Mouse (Mus musculus): ENCODE data around the gene Sec24a.
"Not testable (repeated sequence)": the region's sequence is repeated elsewhere in the genome, so short reads cannot be mapped to it uniquely, and the experiment has no call there.

Sec24a gene

DNA sequence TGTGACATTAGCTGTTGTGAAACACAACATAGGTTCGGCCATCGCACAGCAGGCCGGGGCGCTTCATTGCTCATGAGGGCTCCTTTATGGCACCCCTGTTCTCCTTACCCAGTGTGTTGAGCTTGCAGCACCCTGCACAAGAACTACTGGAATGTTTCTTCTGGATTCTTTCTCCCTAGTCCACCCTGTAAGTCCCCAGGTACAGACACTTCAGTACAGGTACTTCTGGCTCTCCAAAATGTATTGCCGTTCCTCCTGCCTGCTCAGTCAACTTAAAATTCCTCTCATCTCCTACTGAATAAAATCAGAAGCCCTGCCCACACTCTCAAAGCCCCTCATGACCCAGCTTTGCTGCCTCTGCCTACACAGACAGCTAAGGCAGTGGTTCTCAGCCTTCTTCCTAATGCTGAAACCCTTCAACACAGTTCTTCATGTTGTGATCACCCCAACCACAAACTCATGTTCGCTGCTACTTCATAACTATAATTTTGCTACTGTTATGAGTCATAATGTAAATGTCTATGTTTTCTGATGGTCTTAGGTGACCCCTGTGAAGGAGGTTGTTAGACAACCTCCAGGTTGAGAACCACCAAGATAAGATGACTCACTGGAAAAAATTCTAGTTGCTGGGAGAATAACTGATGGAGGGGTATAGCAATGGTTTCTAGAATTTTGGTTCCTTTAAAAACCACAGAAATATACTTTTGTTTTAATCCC lies 3.3 kb downstream of the Sec24a start:
- DNase-seq (ENCODE audit: low read depth, low spot score): no peak

DNA sequence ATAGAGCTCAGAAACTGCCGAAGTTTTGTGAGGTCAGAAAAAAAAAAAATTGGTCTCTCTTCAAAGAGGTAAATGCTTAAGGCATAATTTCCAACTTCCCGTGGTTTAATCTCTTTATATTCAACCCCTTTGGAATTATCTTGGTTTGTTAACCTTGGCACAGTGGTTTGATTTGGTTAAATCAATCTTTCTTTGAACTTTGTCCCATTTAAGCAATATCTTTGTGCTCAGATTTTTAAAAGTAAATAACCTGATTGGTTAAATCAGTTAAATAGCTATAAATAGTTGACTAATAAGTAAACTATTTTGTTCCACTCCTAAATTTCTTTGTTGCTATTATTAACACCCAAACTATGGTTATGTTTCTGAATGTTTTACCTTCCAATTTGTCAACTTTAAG lies 4.2 kb downstream of the Sec24a start:
- no peak for DNase-seq (ENCODE audit: low read depth, low spot score)

DNA sequence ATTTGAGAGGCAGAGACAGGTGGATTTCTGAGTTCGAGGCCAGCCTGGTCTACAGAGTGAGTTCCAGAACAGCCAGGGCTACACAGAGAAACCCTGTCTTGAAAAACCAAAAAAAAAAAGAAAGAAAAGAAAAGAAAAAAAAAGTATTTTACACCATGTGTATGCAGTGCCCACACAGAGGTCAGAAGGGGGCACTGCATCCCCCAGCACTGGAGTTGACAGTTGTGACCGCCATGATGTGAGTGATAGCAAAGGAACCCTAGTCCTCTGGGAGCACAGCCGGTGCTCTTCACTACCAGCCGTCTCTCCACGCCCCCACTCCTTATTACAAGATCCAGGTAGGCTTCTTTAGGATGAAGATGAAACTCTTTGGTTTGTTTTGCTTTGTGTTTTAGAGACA lies 5.2 kb downstream of the Sec24a start:
- DNase-seq (ENCODE audit: low read depth, low spot score): not testable (repeated sequence)

GRCm38 (mm10) chr11:51757625-51758024 lies 5.8 kb downstream of the Sec24a start:
- no peak for DNase-seq (ENCODE audit: low read depth, low spot score)

GRCm38 (mm10) chr11:51757023-51757422 lies 6.4 kb downstream of the Sec24a start:
- DNase-seq (ENCODE audit: low read depth, low spot score): no peak

DNA sequence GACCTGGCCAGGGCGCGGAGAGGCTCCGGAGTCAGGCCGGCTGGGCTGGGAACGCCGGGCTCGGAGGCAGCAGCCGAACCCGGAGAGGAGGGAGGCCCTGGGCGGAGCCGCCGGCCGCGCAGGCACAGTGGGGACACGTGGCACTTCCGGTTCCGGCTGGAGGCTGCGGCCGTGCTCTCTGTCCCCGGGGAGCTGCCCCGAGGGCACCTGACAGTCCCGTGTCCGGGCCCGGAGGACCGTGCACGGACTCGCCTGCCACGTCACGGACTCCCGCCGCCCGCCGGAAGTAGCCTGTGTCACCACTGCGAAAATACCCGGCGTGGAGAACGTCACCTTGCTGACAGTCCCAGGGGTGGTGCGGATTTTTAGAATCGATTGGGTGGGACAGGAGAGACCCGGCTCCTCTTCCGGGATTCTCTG lies 7.1 kb downstream of the Sec24a start:
- DNase-seq (ENCODE audit: low read depth, low spot score): peak; percentile 93

DNA sequence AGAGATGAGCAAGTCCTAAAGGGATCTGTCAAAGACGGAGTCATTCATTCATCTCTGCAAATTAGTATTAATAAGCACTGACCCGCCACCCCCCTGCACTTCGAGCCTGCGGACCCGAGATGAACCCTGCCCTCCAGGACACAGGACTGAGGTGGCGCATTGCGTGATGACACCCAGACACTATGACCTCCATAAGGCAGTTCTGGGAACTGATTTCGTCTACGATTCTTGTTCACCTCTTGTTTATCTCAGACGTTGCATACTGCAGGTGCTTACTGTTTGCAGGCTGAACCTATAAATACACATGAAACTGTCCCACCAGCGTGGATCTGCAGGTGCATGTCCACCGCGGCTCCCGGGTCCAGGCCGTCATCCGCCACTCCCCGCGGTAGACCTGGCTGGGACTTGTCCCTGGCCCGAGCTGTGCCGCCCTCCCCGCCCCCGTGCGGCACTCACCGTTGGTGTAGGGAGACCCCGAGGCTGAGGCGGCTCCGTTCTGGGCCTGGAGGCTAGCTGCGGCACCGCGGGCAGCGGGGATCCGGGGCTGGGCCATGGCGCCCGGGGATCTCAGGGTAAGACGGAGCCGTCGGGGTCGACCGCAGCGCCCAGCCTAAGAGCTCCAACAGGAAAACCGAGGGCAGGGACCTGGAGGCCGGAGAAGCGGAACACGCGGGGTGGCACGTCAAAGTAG lies 7.7 kb downstream of the Sec24a start:
- DNase-seq (ENCODE audit: low read depth, low spot score): no peak

- not testable (repeated sequence) for DNase-seq (ENCODE audit: low read depth, low spot score)
These were observed 11.7 kb downstream of the Sec24a start for GRCm38 (mm10) chr11:51751623-51752225.

GRCm38 (mm10) chr11:51746096-51746495 lies 17.3 kb downstream of the Sec24a start:
- DNase-seq (ENCODE audit: low read depth, low spot score): no peak

DNA sequence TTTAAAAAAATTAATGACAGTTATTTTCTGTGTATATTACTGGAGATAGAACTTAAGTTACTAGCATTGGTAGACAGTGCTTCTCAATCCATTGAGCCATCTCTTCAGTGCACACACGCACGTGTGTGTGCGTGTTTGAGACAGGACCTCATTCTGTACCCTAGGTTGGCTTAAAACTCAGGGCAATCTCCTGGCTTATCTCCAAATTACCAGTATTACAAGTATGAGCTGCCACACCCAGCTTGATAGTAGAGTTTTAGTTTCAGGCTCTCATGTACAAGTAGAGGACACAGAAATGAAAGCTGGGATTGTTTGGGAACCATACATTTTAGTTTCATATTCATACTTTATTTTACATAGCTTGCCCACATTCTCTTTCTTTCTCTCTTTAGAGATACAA lies 22.7 kb downstream of the Sec24a start:
- no peak for DNase-seq (ENCODE audit: low read depth, low spot score)

GRCm38 (mm10) chr11:51738651-51739403 lies 24.6 kb downstream of the Sec24a start:
- DNase-seq (ENCODE audit: low read depth, low spot score): no peak

DNA sequence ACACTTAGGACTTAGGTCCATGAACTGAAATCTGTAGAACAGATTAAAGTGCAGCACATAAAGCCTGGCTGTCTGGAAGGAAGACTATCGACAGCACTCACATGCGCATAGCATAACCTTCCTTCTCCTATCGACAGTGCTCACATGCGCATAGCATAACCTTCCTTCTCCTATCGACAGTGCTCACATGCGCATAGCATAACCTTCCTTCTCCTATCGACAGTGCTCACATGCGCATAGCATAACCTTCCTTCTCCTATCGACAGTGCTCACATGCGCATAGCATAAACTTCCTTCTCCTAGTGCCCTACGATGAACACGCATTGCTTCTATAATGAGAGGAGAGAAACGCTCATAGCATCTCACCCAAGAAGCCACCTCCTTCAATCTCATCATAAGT lies 29.2 kb downstream of the Sec24a start:
- DNase-seq (ENCODE audit: low read depth, low spot score): not testable (repeated sequence)

DNA sequence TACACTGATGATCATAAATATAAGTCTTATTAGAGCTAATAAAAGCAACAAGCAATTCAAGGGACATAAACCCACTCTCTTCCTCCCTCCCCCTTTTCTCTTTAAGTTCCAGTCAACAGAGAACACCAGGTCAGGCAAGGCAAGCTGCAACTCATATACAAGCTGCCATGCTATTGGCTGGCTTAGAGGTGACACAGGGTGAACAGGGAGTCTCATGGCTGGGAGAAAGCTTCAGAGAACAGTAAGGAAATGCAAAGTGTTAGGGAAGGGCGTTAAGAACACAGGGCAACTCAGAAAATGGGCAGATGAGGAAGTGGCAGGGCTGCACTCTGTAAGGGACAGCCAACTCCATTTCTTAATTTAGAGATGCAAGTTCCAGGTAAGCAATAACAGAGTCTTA lies 30.6 kb downstream of the Sec24a start:
- DNase-seq (ENCODE audit: low read depth, low spot score): no peak

GRCm38 (mm10) chr11:51721066-51721465 lies 42.4 kb downstream of the Sec24a start:
- no peak for DNase-seq (ENCODE audit: low read depth, low spot score)

- no peak for DNase-seq (ENCODE audit: low read depth, low spot score)
These were observed 56.4 kb downstream of the Sec24a start for GRCm38 (mm10) chr11:51707080-51707479.

- DNase-seq (ENCODE audit: low read depth, low spot score): no peak
These were observed 57.0 kb downstream of the Sec24a start for GRCm38 (mm10) chr11:51706451-51706850.

- peak; percentile 39 for DNase-seq (ENCODE audit: low read depth, low spot score)
These were observed 59.9 kb downstream of the Sec24a start for GRCm38 (mm10) chr11:51703379-51703998.

GRCm38 (mm10) chr11:51702831-51703230 lies 60.6 kb downstream of the Sec24a start:
- no peak for DNase-seq (ENCODE audit: low read depth, low spot score)

- no peak for DNase-seq (ENCODE audit: low read depth, low spot score)
These were observed 68.5 kb downstream of the Sec24a start for GRCm38 (mm10) chr11:51694984-51695383.

DNA sequence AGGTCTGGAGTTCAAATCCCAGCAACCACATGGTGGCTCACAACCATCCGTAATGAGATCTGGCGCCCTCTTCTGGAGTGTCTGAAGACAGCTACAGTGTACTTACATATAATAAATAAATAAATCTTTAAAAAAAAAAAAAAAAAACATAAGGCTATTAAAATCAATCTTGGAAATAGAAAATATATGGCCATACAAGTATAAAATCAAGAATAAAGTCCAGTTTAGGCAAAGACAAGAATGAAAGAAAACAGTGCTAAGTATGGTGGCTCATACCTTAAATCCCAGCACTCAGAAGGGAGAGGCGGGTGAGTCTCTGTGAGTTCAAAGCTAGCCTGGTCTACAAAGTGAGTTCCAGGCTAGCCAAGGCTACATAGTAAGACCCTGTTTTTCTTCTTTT lies 72.8 kb downstream of the Sec24a start:
- not testable (repeated sequence) for DNase-seq (ENCODE audit: low read depth, low spot score)

- DNase-seq (ENCODE audit: low read depth, low spot score): peak; percentile 23
These were observed 74.1 kb downstream of the Sec24a start for GRCm38 (mm10) chr11:51689343-51689742.

All from mesoderm, embryonic 11.5 days (tissue).